Mouse (Mus musculus): ENCODE results near the gene Vmn2r98.

- TF ChIP-seq POLR2A (IDR thresholded peaks at IDR 0.05; ENCODE audit: insufficient read depth, low read depth, low read length): no peak
- TF ChIP-seq CTCF (IDR thresholded peaks at IDR 0.05; ENCODE audit: insufficient read depth, low read depth, low read length): no peak
Observed at GRCm38 (mm10) chr17:19032721-19033120, 20.5 kb upstream of the Vmn2r98 start.
